Mouse (Mus musculus) ES-E14 (cell line): ENCODE data around the gene Mlxip. TPM values are rescaled to one million over a fixed set of nuclear protein-coding genes. Genes with fewer than 3 reads are reported as not detected.
A peak's percentile ranks its signal among the peaks of the same experiment; 100 is the strongest.

ENCODE experiments used
- DNase-seq: peaks from one replicate; pipeline ENCODE4 v3.0.0-alpha.2; 2013; ENCODE audit warnings: low read depth, low spot score
- H3K27ac ChIP-seq: 2 replicates; pipeline ENCODE4 v1.5.1; 2012; ENCODE audit warnings: low read depth, mild to moderate bottlenecking, low read length, moderate library complexity, mixed read lengths; ENCODE audit not compliant: poor library complexity, insufficient read depth, severe bottlenecking
- H3K36me3 ChIP-seq: 2 replicates; pipeline ENCODE4 v1.6.1; 2012; ENCODE audit warnings: mild to moderate bottlenecking, low read length, moderate library complexity, mixed read lengths; ENCODE audit not compliant: control insufficient read depth, poor library complexity, insufficient read depth, severe bottlenecking
- H3K4me1 ChIP-seq, 2 experiments: fragments of 150-350 bp in 1 of 2; sonication (generic) in 1 of 2; 2 replicates each; pipeline ENCODE4 v1.6.1; 2012; ENCODE audit warnings: low read length in 2 of 2, mild to moderate bottlenecking in 1 of 2, mixed read lengths in 1 of 2; ENCODE audit not compliant: control insufficient read depth in 2 of 2, insufficient read depth in 2 of 2, poor library complexity in 1 of 2
- H3K4me3 ChIP-seq, 2 experiments: fragments of 150-350 bp in 1 of 2; sonication (generic) in 1 of 2; 2 replicates each; pipeline ENCODE4 v1.5.1; 2012; ENCODE audit warnings: low read length in 2 of 2, low read depth in 1 of 2, mild to moderate bottlenecking in 1 of 2, mixed read lengths in 1 of 2; ENCODE audit not compliant: insufficient read depth in 1 of 2, poor library complexity in 1 of 2, severe bottlenecking in 1 of 2
- H3K9ac ChIP-seq: 2 replicates; pipeline ENCODE4 v1.6.1; 2012; ENCODE audit warnings: low read depth, mild to moderate bottlenecking, low read length, mixed read lengths; ENCODE audit not compliant: poor library complexity, insufficient read depth, severe bottlenecking
- H3K9me3 ChIP-seq: fragments of 150-350 bp; sonication (generic); 2 replicates; pipeline ENCODE4 v1.6.1; 2012; ENCODE audit warnings: low read depth, mild to moderate bottlenecking, low read length; ENCODE audit not compliant: control insufficient read depth, insufficient read depth
- CHD2 ChIP-seq: IDR thresholded peaks from 2 replicates; pipeline ENCODE4 v1.6.1; 2014; ENCODE audit warnings: mild to moderate bottlenecking, low read depth, low read length, inconsistent platforms
- HCFC1 ChIP-seq: IDR thresholded peaks from 2 replicates; pipeline ENCODE4 v1.6.1; 2012; ENCODE audit warnings: low read length, inconsistent platforms, borderline replicate concordance; ENCODE audit not compliant: insufficient read depth
- MAFK ChIP-seq: IDR thresholded peaks from 2 replicates; pipeline ENCODE4 v1.6.1; 2014; ENCODE audit warnings: mild to moderate bottlenecking, low read depth, low read length, inconsistent platforms; ENCODE audit not compliant: insufficient read depth
- ZC3H11A ChIP-seq: IDR thresholded peaks from 2 replicates; pipeline ENCODE4 v1.6.1; 2012; ENCODE audit warnings: low read depth, mild to moderate bottlenecking, inconsistent platforms, low read length, borderline replicate concordance
- ZNF384 ChIP-seq: IDR thresholded peaks from 2 replicates; pipeline ENCODE4 v1.6.1; 2012; ENCODE audit warnings: low read depth, low read length, inconsistent platforms
- in situ Hi-C, 2 experiments: fragments of 600-800 bp; cut with MboI; formaldehyde crosslinking; loops; one replicate each; pipeline ENCODE4 v1.15.1; 2025; ENCODE audit warnings: low sequenced_read_pairs in 2 of 2, inconsistent platforms in 1 of 2; ENCODE audit not compliant: unreplicated experiment in 2 of 2
- total RNA-seq: library from RNA; depleted of rRNA; stranded (reverse); fragments of 300-350 nt; gene quantifications from 2 replicates; pipeline ENCODE4 v1.2.3, GENCODE M21; 2012; rRNA removed

The Mlxip gene
- total RNA-seq, 1 experiment: 8.2 TPM

GRCm38 (mm10) chr5:123499717-123500116 is 105.1 kb downstream of the Mlxip start:
- TF ChIP-seq ZNF384: no peak
- TF ChIP-seq ZC3H11A: 0 out of 2 replicates have a peak, but pooled peaks have one; percentile 3
- Histone ChIP-seq H3K27ac (no peak overlapping the region), H3K36me3 (no peaks in the 10 kb centered on the region), H3K9me3 (no peaks in the 10 kb centered on the region), H3K9ac (no peak overlapping the region), H3K4me1 (peaks cover 0 to 21% of the 10 kb centered on the region in 2 experiments; a peak in 2 of 4 replicates), H3K4me3 (no peak overlapping the region)
- no peak for DNase-seq
- in situ Hi-C loops: no loop called here

- H3K4me1 ChIP-seq: peaks cover 0 to 15% of the 10 kb centered on the region in 2 experiments; a peak in 2 of 4 replicates
- H3K27ac ChIP-seq: no peak overlapping the region
- no peaks in the 10 kb centered on the region for H3K9me3 ChIP-seq
- no peak for DNase-seq
- H3K36me3 ChIP-seq: no peaks in the 10 kb centered on the region
- H3K9ac ChIP-seq: no peak overlapping the region
- in situ Hi-C loops: no loop called here
- TF ChIP-seq ZNF384 (no peak), CHD2 (no peak), HCFC1 (no peak), MAFK (no peak), ZC3H11A (no peak)
- H3K4me3 ChIP-seq: no peak overlapping the region
These were observed 107.4 kb downstream of the Mlxip start for GRCm38 (mm10) chr5:123501973-123502372.

Other genes starting within 250 kb of the Mlxip start
- 22.9 and 27.0 TPM in 2 replicates for gene Psmd9, start 225.4 kb upstream of the Mlxip start, total RNA-seq
- not detected in 2 replicates for gene Hpd, start 212.1 kb upstream of the Mlxip start, total RNA-seq
- 0.36 and 0.42 TPM in 2 replicates for gene Wdr66, start 142.7 kb upstream of the Mlxip start, total RNA-seq
- 8.0 and 13.7 TPM in 2 replicates for gene Bcl7a, start 51.0 kb upstream of the Mlxip start, total RNA-seq
- 0.16 TPM in 1 of 2 replicates, not detected in the other for gene Lrrc43, start 94.5 kb downstream of the Mlxip start, total RNA-seq
- not detected in 2 replicates for gene Il31, start 94.7 kb downstream of the Mlxip start, total RNA-seq
- 1.2 TPM in 2 replicates for gene B3gnt4, start 115.7 kb downstream of the Mlxip start, total RNA-seq
- 54.1 and 57.9 TPM in 2 replicates for gene Diablo, start 129.4 kb downstream of the Mlxip start, total RNA-seq
- 0.94 and 1.2 TPM in 2 replicates for gene Gm49027, start 130.7 kb downstream of the Mlxip start, total RNA-seq
- gene Vps33a, start 178.2 kb downstream of the Mlxip start, total RNA-seq: 23.0 and 24.3 TPM in 2 replicates